Mouse (Mus musculus) E14TG2a.4 (cell line): ENCODE results near the gene Trp63.

Experiments
- H3K27me3 ChIP-seq: 2 replicates; pipeline ENCODE4 v1.6.1; 2014; ENCODE audit warnings: low read length, control low read depth; ENCODE audit not compliant: insufficient read depth
- H3K36me3 ChIP-seq: 2 replicates; pipeline ENCODE4 v1.6.1; 2014; ENCODE audit warnings: low read length, control low read depth; ENCODE audit not compliant: insufficient read depth
- H3K4me1 ChIP-seq: replicated peaks from 2 replicates; pipeline ENCODE4 v1.6.1; 2014; ENCODE audit warnings: low read depth, low read length, control low read depth
- H3K4me3 ChIP-seq: replicated peaks from 2 replicates; pipeline ENCODE4 v1.5.1; 2014; ENCODE audit warnings: mild to moderate bottlenecking, low read length
- H3K9me3 ChIP-seq: 2 replicates; pipeline ENCODE4 v1.6.1; 2014; ENCODE audit warnings: low read length, control low read depth
- CTCF ChIP-seq: conservative IDR thresholded peaks from 2 replicates; pipeline ENCODE4 v1.5.1; 2014; ENCODE audit warnings: low read length
- NANOG ChIP-seq: IDR thresholded peaks from 2 replicates; pipeline ENCODE4 v1.6.1; 2014; ENCODE audit warnings: borderline replicate concordance, low read length, mixed read lengths
- POU5F1 ChIP-seq: IDR thresholded peaks from 2 replicates; pipeline ENCODE4 v1.6.1; 2014; ENCODE audit warnings: low read length, borderline replicate concordance

Gene Trp63

GRCm38 (mm10) chr16:25912185-25912584 lies 228.6 kb downstream of the Trp63 start:
- Histone ChIP-seq H3K9me3 (peaks cover 10% of the 10 kb centered on the region), H3K27me3 (no peaks in the 10 kb centered on the region), H3K4me3 (no peak overlapping the region), H3K36me3 (no peaks in the 10 kb centered on the region), H3K4me1 (no peaks in the 10 kb centered on the region)
- TF ChIP-seq POU5F1 (no peak), NANOG (no peak), CTCF (no peak)

DNA sequence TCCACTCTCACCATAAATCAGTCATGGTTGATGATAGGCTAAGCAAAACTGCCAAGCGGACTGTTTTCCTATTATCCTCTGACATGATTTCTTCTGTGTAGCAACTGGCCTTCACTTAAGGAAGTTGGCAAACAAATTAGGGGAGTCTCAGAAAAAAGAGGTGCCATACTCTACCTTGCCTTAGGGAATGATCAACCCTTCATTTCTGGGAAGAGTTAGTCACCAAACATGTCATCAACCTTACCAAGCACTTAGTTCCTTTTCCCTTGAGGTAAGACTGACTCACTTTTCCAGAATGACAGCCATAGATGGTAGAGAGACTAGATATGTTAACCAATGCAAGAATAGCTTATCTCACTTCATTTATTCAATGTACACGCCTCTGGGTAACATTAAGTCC lies 250.6 kb downstream of the Trp63 start:
- Histone ChIP-seq H3K36me3 (no peaks in the 10 kb centered on the region), H3K4me1 (no peaks in the 10 kb centered on the region), H3K4me3 (no peak overlapping the region), H3K27me3 (no peaks in the 10 kb centered on the region), H3K9me3 (no peaks in the 10 kb centered on the region)
- TF ChIP-seq CTCF = no peak
- TF ChIP-seq POU5F1 = no peak
- TF ChIP-seq NANOG = no peak
